Mouse (Mus musculus) liver, postnatal 0 days (tissue): Measurements from ENCODE around the gene Ctu2.

ENCODE experiments used
- CTCF ChIP-seq: sonication (generic); IDR thresholded peaks from 2 replicates; pipeline ENCODE4 v1.5.1; 2016; ENCODE audit warnings: antibody characterized with exemption, low read depth
- EP300 ChIP-seq: IDR thresholded peaks from 2 replicates; pipeline ENCODE4 v1.6.1; 2016; ENCODE audit warnings: antibody characterized with exemption, low read depth, mild to moderate bottlenecking

DNA sequence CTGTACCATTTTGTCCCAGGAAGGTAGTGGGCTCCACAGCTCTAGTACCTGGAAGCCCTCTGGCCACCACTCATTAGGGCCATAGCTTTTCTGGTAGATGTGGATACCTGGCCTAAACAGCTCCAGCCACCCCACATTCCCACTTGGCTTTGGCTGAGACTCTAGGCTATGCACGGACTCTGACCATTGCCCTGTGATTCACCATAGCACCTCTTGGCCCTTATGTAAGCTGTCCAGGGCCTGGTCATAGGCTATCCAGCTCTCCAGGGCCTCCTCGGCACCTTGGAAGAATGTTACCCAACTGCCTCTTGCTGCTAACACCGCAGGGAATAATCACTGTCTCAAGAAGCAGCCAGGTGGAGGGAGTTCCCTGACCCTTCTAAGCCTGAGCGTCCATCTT lies 53.2 kb downstream of the Ctu2 start:
- TF ChIP-seq EP300 (no peak), CTCF (no peak)
